Mouse (Mus musculus) lung, embryonic 14.5 days (tissue): ENCODE measurements around the gene Pipox. TPM values are rescaled to one million over a fixed set of nuclear protein-coding genes. Genes with fewer than 3 reads are reported as not detected.
A peak's percentile ranks its signal among the peaks of the same experiment; 100 is the strongest.

Source experiments
- ATAC-seq: fragments of 200-750 bp; cut with Nextera tagmentation; 2 replicates; pipeline ENCODE4 v1.8.0; 2017; ENCODE audit warnings: mild to moderate bottlenecking, moderate TSS enrichment, moderate library complexity; ENCODE audit not compliant: insufficient read depth
- DNase-seq: peaks from one replicate; pipeline ENCODE4 v3.0.0-alpha.2; 2015
- H3K27ac ChIP-seq: fragments of 300-500 bp; sonication (generic); 2 replicates; pipeline ENCODE4 v1.5.1; 2014; ENCODE audit warnings: low read depth, mild to moderate bottlenecking, moderate library complexity
- H3K27me3 ChIP-seq: fragments of 300-500 bp; sonication (generic); 2 replicates; pipeline ENCODE4 v1.6.1; 2014; ENCODE audit warnings: low read length, control low read depth; ENCODE audit not compliant: insufficient read depth
- H3K36me3 ChIP-seq: fragments of 300-500 bp; sonication (generic); 2 replicates; pipeline ENCODE4 v1.6.1; 2014; ENCODE audit warnings: control low read depth; ENCODE audit not compliant: insufficient read depth
- H3K4me1 ChIP-seq: fragments of 300-500 bp; sonication (generic); 2 replicates; pipeline ENCODE4 v1.6.1; 2014; ENCODE audit warnings: antibody characterized with exemption, control low read depth; ENCODE audit not compliant: insufficient read depth
- H3K4me2 ChIP-seq: fragments of 300-500 bp; sonication (generic); 2 replicates; pipeline ENCODE4 v1.6.1; 2014; ENCODE audit warnings: mild to moderate bottlenecking
- H3K4me3 ChIP-seq: fragments of 300-500 bp; sonication (generic); 2 replicates; pipeline ENCODE4 v1.5.1; 2014; ENCODE audit warnings: low read depth, low read length
- H3K9ac ChIP-seq: fragments of 300-500 bp; sonication (generic); 2 replicates; pipeline ENCODE4 v1.6.1; 2014
- H3K9me3 ChIP-seq: fragments of 300-500 bp; sonication (generic); 2 replicates; pipeline ENCODE4 v1.6.1; 2016; ENCODE audit warnings: low read depth, low read length, control low read depth
- CTCF ChIP-seq: IDR thresholded peaks from 2 replicates; pipeline ENCODE4 v1.5.1; 2016; ENCODE audit warnings: antibody characterized with exemption, low read depth
- WGBS: fragments of 180-500 bp; shearing (Covaris S2); extraction: QIAGEN DNeasy Blood & Tissue Kit; methylation state at CpG from one replicate; pipeline ENCODE4 v1.1.7; 2014; 5-methylcytosine and 5-hydroxymethylcytosine counted together
- polyA plus RNA-seq: library from polyadenylated mRNA; unstranded; fragments of >200 nt; fragmentation: Nextera tagmentation; extraction: Ambion mirVana; gene quantifications from 2 replicates; pipeline ENCODE4 v1.2.1, GENCODE M21; 2014

Pipox gene
- polyA plus RNA-seq, 1 experiment from 2014 or later: 1.6 TPM

DNA sequence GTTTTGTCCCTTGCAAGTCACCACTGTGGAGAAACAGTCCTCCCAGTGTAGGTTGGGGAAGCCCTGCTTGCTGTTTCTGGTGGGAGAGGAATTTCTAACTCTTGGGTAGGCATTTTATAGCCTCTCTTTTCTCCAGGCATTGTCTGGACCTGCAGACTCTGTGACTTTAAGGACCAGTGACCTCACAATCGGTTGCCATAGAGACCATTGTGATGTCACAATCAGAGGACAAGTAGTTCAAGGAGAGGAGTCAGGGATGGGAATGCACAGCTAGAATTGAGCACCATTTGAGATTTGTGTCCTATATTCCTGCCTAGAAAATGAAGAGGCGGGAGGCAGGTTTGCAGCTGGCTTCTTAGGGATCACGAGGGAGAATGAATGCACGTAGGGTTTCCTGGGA lies 29.4 kb upstream of the Pipox start:
- Histone ChIP-seq H3K4me2 (no peak overlapping the region), H3K4me1 (no peaks in the 10 kb centered on the region), H3K9ac (no peak overlapping the region), H3K36me3 (no peaks in the 10 kb centered on the region), H3K9me3 (no peaks in the 10 kb centered on the region), H3K27me3 (peaks cover 6% of the 10 kb centered on the region; the same call in 1 of the 2 replicates), H3K27ac (no peak overlapping the region), H3K4me3 (no peak overlapping the region)
- no peak for DNase-seq
- TF ChIP-seq CTCF: no peak
- no peak for ATAC-seq
- 77% methylated on average over 4 of the region's 4 CpGs for WGBS

DNA sequence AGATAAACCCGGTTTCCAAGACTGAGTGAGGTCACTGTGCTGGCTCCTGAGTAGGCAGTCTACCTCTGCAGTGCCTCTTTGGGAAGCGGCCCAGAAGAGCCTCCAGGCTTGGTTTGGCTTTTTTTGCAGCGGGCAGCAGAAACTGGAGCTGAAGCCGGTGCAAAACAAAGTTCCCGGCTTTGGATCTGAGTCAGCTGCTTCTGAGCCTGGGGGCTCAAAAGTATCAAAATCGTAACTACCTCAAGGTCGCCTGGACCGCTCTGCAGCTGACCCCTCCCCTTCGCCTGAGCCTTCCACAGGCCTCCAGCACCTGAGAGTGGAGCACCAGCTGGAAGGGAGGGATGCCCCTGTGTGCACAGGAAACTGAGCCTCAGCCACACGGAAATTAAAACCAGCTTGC lies 23.3 kb upstream of the Pipox start:
- H3K9me3 ChIP-seq: no peaks in the 10 kb centered on the region
- no peak overlapping the region for H3K27ac ChIP-seq
- no peak overlapping the region for H3K4me2 ChIP-seq
- H3K9ac ChIP-seq: no peak overlapping the region
- no peak overlapping the region for H3K4me3 ChIP-seq
- peaks cover 45% of the 10 kb centered on the region for H3K27me3 ChIP-seq
- no peak for ATAC-seq
- no peak for DNase-seq
- TF ChIP-seq CTCF: no peak
- H3K36me3 ChIP-seq: no peaks in the 10 kb centered on the region
- WGBS: 37% methylated on average over 10 of the region's 10 CpGs
- no peaks in the 10 kb centered on the region for H3K4me1 ChIP-seq

DNA sequence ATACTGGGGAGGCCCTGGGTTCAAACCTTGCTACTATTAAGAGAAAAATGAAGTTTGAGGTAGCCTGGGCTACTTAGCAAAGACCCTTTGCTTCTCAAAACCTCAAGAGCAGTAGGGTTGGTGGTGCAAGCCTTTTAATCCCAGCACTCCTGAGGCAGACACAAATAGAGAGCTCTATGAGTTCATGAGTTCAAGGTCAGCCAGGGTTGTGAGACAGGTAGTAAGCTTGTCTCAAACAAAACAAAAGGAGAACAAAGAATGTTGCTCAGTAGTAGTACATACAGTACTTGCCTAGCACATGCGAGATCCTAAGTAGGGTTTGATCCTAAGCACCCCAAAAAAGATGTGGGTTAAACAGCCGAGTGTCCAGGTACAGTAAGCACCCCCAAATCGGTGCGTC lies 22.8 kb upstream of the Pipox start:
- no peak for TF ChIP-seq CTCF
- 68% methylated on average over 4 of the region's 4 CpGs for WGBS
- no peak overlapping the region for H3K9ac ChIP-seq
- no peak overlapping the region for H3K4me2 ChIP-seq
- peaks cover 45% of the 10 kb centered on the region for H3K27me3 ChIP-seq
- ATAC-seq (no peak), DNase-seq (no peak)
- H3K36me3 ChIP-seq: no peaks in the 10 kb centered on the region
- H3K9me3 ChIP-seq: no peaks in the 10 kb centered on the region
- H3K4me3 ChIP-seq: no peak overlapping the region
- no peaks in the 10 kb centered on the region for H3K4me1 ChIP-seq
- no peak overlapping the region for H3K27ac ChIP-seq

DNA sequence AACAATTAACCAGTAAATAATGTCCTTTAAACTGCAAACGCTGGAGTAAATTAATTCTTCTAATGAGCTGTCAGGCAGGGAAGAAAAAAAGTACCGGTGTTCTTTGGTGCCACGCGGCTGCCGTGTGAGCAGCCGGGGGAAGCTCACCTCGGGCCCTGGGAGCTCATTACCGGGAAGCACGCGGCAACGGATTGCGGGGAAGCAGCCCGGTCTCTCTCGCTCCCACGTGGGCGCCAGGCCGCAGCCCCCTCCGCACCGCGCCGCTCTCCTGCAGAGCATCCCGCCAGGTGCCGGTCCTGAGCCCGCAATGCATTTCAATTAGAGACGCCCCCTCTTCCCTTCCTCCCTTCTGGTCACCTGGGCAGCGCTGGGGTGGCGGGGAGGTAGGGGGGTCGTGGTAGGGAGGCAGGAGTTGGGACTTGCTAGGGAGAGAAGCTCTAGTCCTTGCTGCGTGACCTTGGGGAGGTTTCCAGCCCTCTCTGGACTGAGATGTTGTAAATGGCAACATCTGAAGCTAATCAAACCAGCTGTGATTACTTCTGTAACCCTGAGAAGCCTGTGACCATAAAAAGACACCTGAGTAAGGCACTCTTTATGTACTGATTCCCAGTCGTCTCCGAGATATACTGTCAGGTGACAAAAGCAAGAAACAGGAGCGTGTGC lies 20.8 kb upstream of the Pipox start:
- Histone ChIP-seq H3K36me3 (no peaks in the 10 kb centered on the region), H3K27ac (no peak overlapping the region), H3K4me1 (no peaks in the 10 kb centered on the region), H3K4me3 (no peak overlapping the region), H3K9me3 (no peaks in the 10 kb centered on the region), H3K9ac (no peak overlapping the region), H3K4me2 (no peak overlapping the region), H3K27me3 (peaks cover 44% of the 10 kb centered on the region)
- DNase-seq (no peak), ATAC-seq (no peak)
- WGBS: 4% methylated on average over 32 of the region's 32 CpGs
- TF ChIP-seq CTCF: no peak

DNA sequence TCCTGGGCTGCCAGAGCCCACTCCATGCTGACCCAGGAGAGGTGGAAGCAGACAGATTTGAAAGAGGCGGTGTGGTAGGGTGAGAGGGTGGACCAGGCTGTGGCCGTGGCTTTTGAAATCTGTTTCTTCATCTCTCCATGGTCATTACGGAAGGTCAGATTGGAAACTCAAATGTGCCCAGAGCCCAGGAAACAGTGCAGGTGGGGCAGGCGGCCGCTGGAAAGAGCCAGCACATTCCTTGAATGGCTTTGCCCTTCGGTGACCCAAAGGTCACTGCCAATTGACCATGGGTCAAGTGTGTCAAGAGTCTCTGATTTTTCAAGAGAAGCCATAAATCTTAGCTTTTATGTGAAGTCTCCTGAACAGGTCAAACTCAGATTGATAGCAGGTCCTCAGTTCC lies 19.6 kb upstream of the Pipox start:
- Histone ChIP-seq H3K9me3 (no peaks in the 10 kb centered on the region), H3K4me2 (no peak overlapping the region), H3K27ac (no peak overlapping the region), H3K36me3 (no peaks in the 10 kb centered on the region), H3K4me3 (no peak overlapping the region), H3K27me3 (peaks cover 48% of the 10 kb centered on the region), H3K9ac (no peak overlapping the region), H3K4me1 (no peaks in the 10 kb centered on the region)
- 53% methylated on average over 6 of the region's 6 CpGs for WGBS
- DNase-seq (no peak), ATAC-seq (no peak)
- no peak for TF ChIP-seq CTCF

DNA sequence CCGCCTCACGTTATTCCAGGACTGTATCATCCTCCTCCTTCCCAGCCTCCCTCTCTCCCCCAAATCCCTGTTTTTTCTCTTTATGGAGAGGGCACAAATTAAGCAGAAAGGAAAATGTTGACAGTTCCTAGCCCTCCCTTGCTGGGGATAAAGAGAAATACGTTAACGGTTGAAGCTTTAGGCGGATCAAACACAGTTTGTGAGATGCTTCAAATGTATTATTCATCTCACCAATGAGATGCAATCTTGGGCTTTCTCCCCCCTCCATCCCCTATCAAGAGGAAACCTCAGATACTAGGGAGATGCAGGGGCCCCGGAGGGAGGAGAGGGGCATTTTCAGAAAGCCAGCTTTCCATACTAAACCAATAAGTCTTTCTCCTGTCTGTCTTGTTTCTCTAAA lies 15.9 kb upstream of the Pipox start:
- H3K27me3 ChIP-seq: peaks cover 29% of the 10 kb centered on the region
- 15% methylated on average over 6 of the region's 6 CpGs for WGBS
- ATAC-seq (no peak), DNase-seq (no peak)
- no peak overlapping the region for H3K27ac ChIP-seq
- no peaks in the 10 kb centered on the region for H3K9me3 ChIP-seq
- no peaks in the 10 kb centered on the region for H3K36me3 ChIP-seq
- H3K4me1 ChIP-seq: no peaks in the 10 kb centered on the region
- no peak overlapping the region for H3K4me2 ChIP-seq
- no peak for TF ChIP-seq CTCF
- H3K4me3 ChIP-seq: no peak overlapping the region
- no peak overlapping the region for H3K9ac ChIP-seq

DNA sequence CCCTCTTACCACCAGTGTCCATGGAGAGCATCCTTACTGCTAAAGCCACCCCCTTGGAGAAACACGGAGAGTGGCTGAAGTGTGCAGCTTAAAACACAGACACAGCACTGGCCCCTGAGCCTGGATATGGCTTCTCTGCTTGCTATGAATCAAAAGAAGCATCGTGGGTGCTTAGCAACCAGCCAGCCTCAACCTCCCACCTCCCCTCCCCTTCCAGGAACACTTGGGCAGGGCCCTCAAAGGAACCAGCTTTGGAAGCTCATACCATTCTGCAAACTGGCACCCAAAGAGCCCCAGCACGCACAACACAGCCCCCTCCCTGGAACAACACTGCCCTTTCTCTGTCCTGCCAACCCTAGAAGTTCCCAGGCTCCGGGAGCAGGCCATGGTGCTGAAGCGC lies 15.5 kb upstream of the Pipox start:
- H3K4me1 ChIP-seq: no peaks in the 10 kb centered on the region
- H3K36me3 ChIP-seq: no peaks in the 10 kb centered on the region
- H3K9me3 ChIP-seq: no peaks in the 10 kb centered on the region
- peaks cover 25% of the 10 kb centered on the region for H3K27me3 ChIP-seq
- no peak overlapping the region for H3K4me3 ChIP-seq
- DNase-seq: no peak
- H3K9ac ChIP-seq: no peak overlapping the region
- TF ChIP-seq CTCF: no peak
- ATAC-seq: no peak
- no peak overlapping the region for H3K27ac ChIP-seq
- 14% methylated on average over 5 of the region's 5 CpGs for WGBS
- H3K4me2 ChIP-seq: no peak overlapping the region

DNA sequence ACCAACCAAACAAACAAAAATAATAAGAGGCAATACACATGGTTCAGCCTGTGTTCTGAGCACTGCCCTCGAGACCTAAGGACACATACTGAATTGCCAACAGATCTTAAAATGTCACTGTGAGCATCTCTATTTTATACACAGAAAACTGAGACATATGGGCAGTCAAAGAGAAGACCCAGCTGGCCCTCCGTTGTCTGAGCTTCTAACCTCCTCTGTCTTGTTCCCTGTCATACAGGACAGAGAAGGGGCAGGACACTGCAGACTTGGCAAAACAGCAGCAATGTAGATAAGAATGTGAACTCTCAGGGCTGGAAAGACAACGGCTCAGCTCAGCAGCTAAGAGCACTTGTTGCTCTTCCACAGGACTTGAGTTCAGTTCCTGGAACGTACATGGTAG lies 14.6 kb upstream of the Pipox start:
- peak; percentile 85 for ATAC-seq
- 21% methylated on average over 4 of the region's 4 CpGs for WGBS
- no peak overlapping the region for H3K27ac ChIP-seq
- DNase-seq: peak; percentile 90
- no peaks in the 10 kb centered on the region for H3K9me3 ChIP-seq
- TF ChIP-seq CTCF: no peak
- H3K36me3 ChIP-seq: no peaks in the 10 kb centered on the region
- H3K4me3 ChIP-seq: no peak overlapping the region
- peaks cover 16% of the 10 kb centered on the region for H3K27me3 ChIP-seq
- no peak overlapping the region for H3K9ac ChIP-seq
- H3K4me1 ChIP-seq: peaks cover under 1% of the 10 kb centered on the region; the same call in 1 of the 2 replicates
- H3K4me2 ChIP-seq: no peak overlapping the region
